Comparison of ENCODE assay signal across 28 mouse cellular contexts in genomic region chr5:134983771-134984170, GRCm38 (mm10). TPM values are rescaled to one million over a fixed set of nuclear protein-coding genes. Genes with fewer than 3 reads are reported as not detected.
DNase-seq lines count a peak whose midpoint lies in the region; ATAC-seq and TF ChIP-seq lines count a peak whose summit lies in the region.
"Had no signal": no experiment of that assay in that cellular context is flagged by ENCODE, and none has a peak within 500 bp of the region (broad histone marks: within the 10 kb centered on the region; RNA-seq: fewer than 3 reads in every experiment).

No protein-coding gene starts in this region.

- H3K9me3 ChIP-seq in hindbrain, embryonic 10.5 days = no peaks in the 10 kb centered on the region
- H3K9me3 ChIP-seq in hindbrain, embryonic 12.5 days (replicated peaks) = no peaks in the 10 kb centered on the region
- H3K9me3 ChIP-seq in lung, postnatal 0 days (ENCODE audit: low read length) = no peaks in the 10 kb centered on the region
- no peaks in the 10 kb centered on the region for H3K9me3 ChIP-seq in heart, embryonic 11.5 days (replicated peaks; ENCODE audit: control insufficient read depth, low read length)
- H3K9me3 ChIP-seq: heart, embryonic 10.5 days; hindbrain, embryonic 15.5 days; kidney, embryonic 15.5 days; limb, embryonic 15.5 days; neural tube, embryonic 15.5 days had no signal

- no peaks in the 10 kb centered on the region for H3K36me3 ChIP-seq in hindbrain, embryonic 10.5 days
- no peaks in the 10 kb centered on the region for H3K36me3 ChIP-seq in hindbrain, embryonic 12.5 days
- no peaks in the 10 kb centered on the region for H3K36me3 ChIP-seq in lung, postnatal 0 days (ENCODE audit: insufficient read depth, low read length)
- H3K36me3 ChIP-seq in heart, embryonic 11.5 days (ENCODE audit: control insufficient read depth, insufficient read depth, low read length) = no peaks in the 10 kb centered on the region
- H3K36me3 ChIP-seq: G1E; heart, embryonic 10.5 days; hindbrain, embryonic 15.5 days; kidney, embryonic 15.5 days; limb, embryonic 15.5 days; neural tube, embryonic 15.5 days had no signal

- H3K4me1 ChIP-seq in hindbrain, embryonic 10.5 days (replicated peaks) = peaks cover 44% of the 10 kb centered on the region
- H3K4me1 ChIP-seq in hindbrain, embryonic 12.5 days = peaks cover 24% of the 10 kb centered on the region
- H3K4me1 ChIP-seq in lung, postnatal 0 days (ENCODE audit: insufficient read depth, low read depth, low read length) = peaks cover 6% of the 10 kb centered on the region; the same call in 1 of the 2 replicates
- H3K4me1 ChIP-seq in heart, embryonic 11.5 days (ENCODE audit: control insufficient read depth, insufficient read depth, low read length) = peaks cover 7% of the 10 kb centered on the region

- no peak for TF ChIP-seq CTCF in lung, postnatal 0 days (IDR thresholded peaks at IDR 0.05)

- H3K4me3 ChIP-seq in hindbrain, embryonic 10.5 days = no peak overlapping the region
- H3K4me3 ChIP-seq in hindbrain, embryonic 12.5 days = no peak overlapping the region
- no peak overlapping the region for H3K4me3 ChIP-seq in lung, postnatal 0 days (ENCODE audit: low read depth, low read length)
- H3K4me3 ChIP-seq in heart, embryonic 11.5 days (ENCODE audit: low read depth, low read length) = no peak overlapping the region
- H3K4me3 ChIP-seq: heart, embryonic 10.5 days; hindbrain, embryonic 15.5 days; kidney, embryonic 15.5 days; left cerebral cortex, adult 2 months; limb, embryonic 15.5 days; neural tube, embryonic 15.5 days had no signal

- no peak for ATAC-seq in hindbrain, embryonic 12.5 days (ENCODE audit: low FRiP score)
- ATAC-seq in lung, postnatal 0 days = no peak
- ATAC-seq in heart, embryonic 11.5 days (replicated peaks; ENCODE audit: insufficient number of reproducible peaks, low FRiP score, low TSS enrichment) = no peak

- no peak overlapping the region for H3K9ac ChIP-seq in hindbrain, embryonic 12.5 days
- H3K9ac ChIP-seq in lung, postnatal 0 days (replicated peaks; ENCODE audit: low read depth) = no peak overlapping the region
- no peak overlapping the region for H3K9ac ChIP-seq in heart, embryonic 11.5 days (ENCODE audit: low read depth, low read length)
- H3K9ac ChIP-seq: hindbrain, embryonic 15.5 days; kidney, embryonic 15.5 days; limb, embryonic 15.5 days; neural tube, embryonic 15.5 days had no signal

- H3K27ac ChIP-seq in hindbrain, embryonic 10.5 days = peak overlapping the region; percentile 76
- H3K27ac ChIP-seq in hindbrain, embryonic 12.5 days = no peak overlapping the region
- peak overlapping the region; percentile 68; the same call in 1 of the 2 replicates for H3K27ac ChIP-seq in lung, postnatal 0 days (ENCODE audit: low read length)
- H3K27ac ChIP-seq in heart, embryonic 11.5 days (ENCODE audit: low read depth, low read length) = no peak overlapping the region
- H3K27ac ChIP-seq: heart, embryonic 10.5 days; hindbrain, embryonic 15.5 days; kidney, embryonic 15.5 days; left cerebral cortex, adult 2 months; limb, embryonic 15.5 days; neural tube, embryonic 15.5 days had no signal

- WGBS in hindbrain, embryonic 10.5 days = 9% methylated on average over 3 of the region's 3 CpGs
- WGBS in hindbrain, embryonic 12.5 days = 12% methylated on average over 3 of the region's 3 CpGs
- 12% methylated on average over 3 of the region's 3 CpGs for WGBS in lung, postnatal 0 days
- 32% methylated on average over 3 of the region's 3 CpGs for WGBS in heart, embryonic 11.5 days (ENCODE audit: insufficient replicate concordance)

- DNase-seq in hindbrain, embryonic 10.5 days (ENCODE audit: low spot score) = peak; percentile 30
- DNase-seq in lung, postnatal 0 days (ENCODE audit: low spot score) = peak; percentile 28
- DNase-seq in lung, postnatal 10 days = no peak
- peak; percentile 37 for DNase-seq in embryo, embryonic 9.5 days (ENCODE audit: extremely low spot score)
- DNase-seq in retina, embryonic 14.5 days (ENCODE audit: low spot score) = peak; percentile 39
- no peak for DNase-seq in layer of hippocampus, adult 18-20 months (ENCODE audit: low spot score in 2 of 2)
- DNase-seq: adrenal gland, adult 8-10 months; cerebellum, adult 18-20 months; cerebellum, postnatal 14 days; kidney, adult 11 months; kidney, postnatal 36 days; layer of hippocampus, adult 9-11 months; left cerebral cortex, postnatal 4 days; lung, postnatal 4 days; right cerebral cortex, postnatal 14 days; spleen, adult 18-20 months had no signal

- peaks cover 51% of the 10 kb centered on the region for H3K27me3 ChIP-seq in hindbrain, embryonic 10.5 days (ENCODE audit: insufficient read depth, poor library complexity, severe bottlenecking)
- H3K27me3 ChIP-seq in hindbrain, embryonic 12.5 days = peaks cover 45% of the 10 kb centered on the region
- H3K27me3 ChIP-seq in lung, postnatal 0 days (replicated peaks; ENCODE audit: insufficient read depth, low read length) = peaks cover 19% of the 10 kb centered on the region
- peaks cover 43% of the 10 kb centered on the region for H3K27me3 ChIP-seq in heart, embryonic 11.5 days (ENCODE audit: control insufficient read depth, insufficient read depth, low read length)

- no peak for TF ChIP-seq EP300 in lung, postnatal 0 days (IDR thresholded peaks at IDR 0.05)

- no peak overlapping the region for H3K4me2 ChIP-seq in hindbrain, embryonic 12.5 days (replicated peaks)
- H3K4me2 ChIP-seq in lung, postnatal 0 days (replicated peaks; ENCODE audit: low read depth, low read length) = no peak overlapping the region
- no peak overlapping the region for H3K4me2 ChIP-seq in heart, embryonic 11.5 days
- H3K4me2 ChIP-seq: hindbrain, embryonic 15.5 days; kidney, embryonic 15.5 days; limb, embryonic 15.5 days; neural tube, embryonic 15.5 days had no signal

RNA-seq across cellular contexts. Expression of gene Cldn3, which starts 2.2 kb away (rescaled TPM):
- polyA plus RNA-seq in hindbrain, embryonic 10.5 days (2016; fragmentation: Nextera tagmentation; extraction: Ambion mirVana) = 7.9 and 16.3 TPM in 2 replicates
- 8.2 and 18.3 TPM in 2 replicates for polyA plus RNA-seq in hindbrain, embryonic 12.5 days (2016; fragmentation: Nextera tagmentation; extraction: Ambion mirVana)
- polyA plus RNA-seq in lung, postnatal 0 days (2015; fragmentation: Nextera tagmentation; extraction: Ambion mirVana) = 547 and 583 TPM in 2 replicates
- polyA plus RNA-seq in heart, embryonic 11.5 days (2014; fragmentation: Nextera tagmentation; extraction: Ambion mirVana) = 1.2 and 1.5 TPM in 2 replicates
- total RNA-seq in layer of hippocampus, adult 18-20 months (2021) = 1 to 10 TPM in 1 of 2 experiments, under 1 TPM in 1; 0.43 to 1.6 TPM
- total RNA-seq: G1E; gastrocnemius, adult 8-10 months; megakaryocyte-erythroid progenitor cell, adult 5-6 weeks had no signal

RNA-seq across cellular contexts. Expression of gene Abhd11, which starts 25.2 kb away (rescaled TPM):
- 42.2 and 43.6 TPM in 2 replicates for polyA plus RNA-seq in hindbrain, embryonic 10.5 days (2016; fragmentation: Nextera tagmentation; extraction: Ambion mirVana)
- 47.4 and 51.0 TPM in 2 replicates for polyA plus RNA-seq in hindbrain, embryonic 12.5 days (2016; fragmentation: Nextera tagmentation; extraction: Ambion mirVana)
- 72.9 and 80.9 TPM in 2 replicates for polyA plus RNA-seq in lung, postnatal 0 days (2015; fragmentation: Nextera tagmentation; extraction: Ambion mirVana)
- polyA plus RNA-seq in heart, embryonic 11.5 days (2014; fragmentation: Nextera tagmentation; extraction: Ambion mirVana) = 58.2 and 59.9 TPM in 2 replicates
- total RNA-seq in layer of hippocampus, adult 18-20 months (2021) = 10 to 100 TPM; 27.8 to 29.5 TPM

RNA-seq across cellular contexts. Expression of gene Cldn4, which starts 37.0 kb away (rescaled TPM):
- 9.9 and 11.0 TPM in 2 replicates for polyA plus RNA-seq in hindbrain, embryonic 10.5 days (2016; fragmentation: Nextera tagmentation; extraction: Ambion mirVana)
- 4.2 and 6.1 TPM in 2 replicates for polyA plus RNA-seq in hindbrain, embryonic 12.5 days (2016; fragmentation: Nextera tagmentation; extraction: Ambion mirVana)
- 28.2 and 29.2 TPM in 2 replicates for polyA plus RNA-seq in lung, postnatal 0 days (2015; fragmentation: Nextera tagmentation; extraction: Ambion mirVana)
- polyA plus RNA-seq in heart, embryonic 11.5 days (2014; fragmentation: Nextera tagmentation; extraction: Ambion mirVana) = 1.4 and 1.7 TPM in 2 replicates
- not detected for total RNA-seq in layer of hippocampus, adult 18-20 months (2021)
- total RNA-seq: adrenal gland, adult 8-10 months; gastrocnemius, adult 8-10 months; left cerebral cortex, adult 2 months; megakaryocyte-erythroid progenitor cell, adult 5-6 weeks had no signal
- polyA plus RNA-seq: G1E; heart, postnatal 0 days had no signal

RNA-seq across cellular contexts. Expression of gene Stx1a, which starts 39.5 kb away (rescaled TPM):
- polyA plus RNA-seq in hindbrain, embryonic 10.5 days (2016; fragmentation: Nextera tagmentation; extraction: Ambion mirVana) = 17.0 and 20.5 TPM in 2 replicates
- 34.3 and 38.7 TPM in 2 replicates for polyA plus RNA-seq in hindbrain, embryonic 12.5 days (2016; fragmentation: Nextera tagmentation; extraction: Ambion mirVana)
- polyA plus RNA-seq in lung, postnatal 0 days (2015; fragmentation: Nextera tagmentation; extraction: Ambion mirVana) = 5.5 and 5.8 TPM in 2 replicates
- polyA plus RNA-seq in heart, embryonic 11.5 days (2014; fragmentation: Nextera tagmentation; extraction: Ambion mirVana) = 10.4 and 13.4 TPM in 2 replicates
- total RNA-seq in layer of hippocampus, adult 18-20 months (2021) = 10 to 100 TPM; 91.5 to 97.8 TPM

RNA-seq across cellular contexts. Expression of gene Mettl27, which starts 51.6 kb away (rescaled TPM):
- polyA plus RNA-seq in hindbrain, embryonic 10.5 days (2016; fragmentation: Nextera tagmentation; extraction: Ambion mirVana) = 12.0 and 12.6 TPM in 2 replicates
- 10.4 and 10.5 TPM in 2 replicates for polyA plus RNA-seq in hindbrain, embryonic 12.5 days (2016; fragmentation: Nextera tagmentation; extraction: Ambion mirVana)
- 33.7 and 35.5 TPM in 2 replicates for polyA plus RNA-seq in lung, postnatal 0 days (2015; fragmentation: Nextera tagmentation; extraction: Ambion mirVana)
- 10.3 and 11.1 TPM in 2 replicates for polyA plus RNA-seq in heart, embryonic 11.5 days (2014; fragmentation: Nextera tagmentation; extraction: Ambion mirVana)
- total RNA-seq in layer of hippocampus, adult 18-20 months (2021) = 1 to 10 TPM; 7.5 to 8.6 TPM

Comparison
In these comparisons a context has a peak if more than half of its experiments do, and no peak if none do; other contexts are left out.
1. DNase-seq: peak in hindbrain, embryonic 10.5 days (single experiment), lung, postnatal 0 days (single experiment), embryo, embryonic 9.5 days (single experiment) and retina, embryonic 14.5 days (single experiment); none in lung, postnatal 10 days (single experiment) and layer of hippocampus, adult 18-20 months (0 of 2).
2. H3K27ac ChIP-seq: peak in hindbrain, embryonic 10.5 days (single experiment) and lung, postnatal 0 days (single experiment); none in hindbrain, embryonic 12.5 days (single experiment) and heart, embryonic 11.5 days (single experiment).
3. RNA of gene Cldn3, which starts 2.2 kb away (polyA plus RNA-seq): 547 to 583 TPM in lung, postnatal 0 days; 8.2 to 18.3 TPM in hindbrain, embryonic 12.5 days, 7.9 to 16.3 TPM in hindbrain, embryonic 10.5 days and 1.2 to 1.5 TPM in heart, embryonic 11.5 days; every median in the first group is over 10 times any median in the second.